In the genomic region with DNA sequence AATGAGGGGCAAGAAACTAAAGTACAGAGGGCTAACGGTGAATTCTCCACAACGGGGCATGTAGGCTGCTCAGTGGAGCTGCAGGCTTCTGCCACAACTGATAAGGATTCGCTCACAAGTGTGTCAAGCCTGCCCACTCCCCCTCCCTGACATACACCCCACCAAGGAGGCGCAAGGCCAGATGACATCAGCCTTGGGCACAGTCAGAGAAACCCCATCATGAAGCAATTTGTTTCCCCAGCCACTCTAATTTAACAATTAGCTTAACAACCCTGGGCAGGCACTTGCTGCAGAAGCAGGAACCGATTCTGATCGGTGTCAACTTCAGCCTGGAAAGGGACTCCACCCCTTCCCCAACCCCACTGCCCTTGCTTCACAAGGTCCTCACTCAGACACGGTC, we compare ENCODE assay signal across 9 mouse cellular contexts. TPM values are rescaled to one million over a fixed set of nuclear protein-coding genes. Genes with fewer than 3 reads are reported as not detected.
DNase-seq lines count a peak whose midpoint lies in the region; ATAC-seq lines count a peak whose summit lies in the region.
"Had no signal": no experiment of that assay in that cellular context is flagged by ENCODE, and none has a peak within 500 bp of the region (broad histone marks: within the 10 kb centered on the region; RNA-seq: fewer than 3 reads in every experiment).

No protein-coding gene starts in this region.

- H3K4me2 ChIP-seq in heart, embryonic 13.5 days: no peak overlapping the region

- peak; percentile 34 for DNase-seq in gastrocnemius, postnatal 14 days
- DNase-seq in gastrocnemius, postnatal 10 days: no peak
- DNase-seq in retina, postnatal 1 day: peak; percentile 64
- DNase-seq in retina, embryonic 14.5 days (ENCODE audit: low spot score): no peak
- no peak for DNase-seq in spleen, adult 18-20 months
- DNase-seq in thymus, postnatal 10 days (ENCODE audit: low spot score in 2 of 2): no peak
- no peak for DNase-seq in embryo, embryonic 10 days (ENCODE audit: low spot score)

- intact Hi-C loops in gastrocnemius, postnatal 14 days (cut with DNase I; ENCODE audit: low total_unique reads): no loop called here

- no peak for ATAC-seq in heart, embryonic 13.5 days (ENCODE audit: extremely low read depth, insufficient number of reproducible peaks, low FRiP score, low TSS enrichment)
- ATAC-seq: intestine, postnatal 0 days had no signal

- no peaks in the 10 kb centered on the region for H3K36me3 ChIP-seq in heart, embryonic 13.5 days

- H3K9ac ChIP-seq in heart, embryonic 13.5 days: peak overlapping the region; percentile 40; the same call in 1 of the 2 replicates

- H3K4me1 ChIP-seq in heart, embryonic 13.5 days: peaks cover 32% of the 10 kb centered on the region

- H3K27me3 ChIP-seq in heart, embryonic 13.5 days (replicated peaks): no peaks in the 10 kb centered on the region

- no peak overlapping the region for H3K4me3 ChIP-seq in heart, embryonic 13.5 days

- WGBS in heart, embryonic 13.5 days: 16% methylated on average over 7 of the region's 7 CpGs

- H3K27ac ChIP-seq in heart, embryonic 13.5 days (replicated peaks): no peak overlapping the region

- H3K9me3 ChIP-seq in heart, embryonic 13.5 days: no peaks in the 10 kb centered on the region

RNA-seq across cellular contexts. Expression of gene Kalrn, which starts 38.2 kb away (rescaled TPM):
- 10 to 100 TPM; 16.3 to 20.2 TPM for total RNA-seq in gastrocnemius, postnatal 14 days (2021)
- 10 to 100 TPM; 17.6 to 20.2 TPM for total RNA-seq in gastrocnemius, postnatal 10 days (2021)
- polyA plus RNA-seq in heart, embryonic 13.5 days (2015; fragmentation: Nextera tagmentation; extraction: Ambion mirVana): 26.2 and 28.1 TPM in 2 replicates

Comparison
In these comparisons a context has a peak if more than half of its experiments do, and no peak if none do; other contexts are left out.
1. DNase-seq: peak in gastrocnemius, postnatal 14 days (single experiment) and retina, postnatal 1 day (single experiment); none in gastrocnemius, postnatal 10 days (single experiment), retina, embryonic 14.5 days (single experiment), spleen, adult 18-20 months (0 of 2), thymus, postnatal 10 days (0 of 2) and embryo, embryonic 10 days (single experiment).